Mouse (Mus musculus): Measurements from ENCODE around the gene Chrm3. TPM values are rescaled to one million over a fixed set of nuclear protein-coding genes. Genes with fewer than 3 reads are reported as not detected.

Chrm3 gene
- polyA plus RNA-seq, 1 experiment from 2014 or later, result 1.3 TPM

- no peak overlapping the region for H3K27ac ChIP-seq
- no peaks in the 10 kb centered on the region for H3K27me3 ChIP-seq
- H3K9me3 ChIP-seq (replicated peaks), result no peaks in the 10 kb centered on the region
- no peaks in the 10 kb centered on the region for H3K4me1 ChIP-seq
- H3K4me3 ChIP-seq, result no peak overlapping the region
- WGBS, result 85% methylated on average over 2 of the region's 2 CpGs
- H3K4me2 ChIP-seq (replicated peaks), result no peak overlapping the region
- no peak for ATAC-seq (ENCODE audit: low FRiP score)
- H3K36me3 ChIP-seq, result no peaks in the 10 kb centered on the region
- no peak overlapping the region for H3K9ac ChIP-seq
Observed at GRCm38 (mm10) chr13:10212112-10212511, 148.5 kb downstream of the Chrm3 start.

- ATAC-seq (ENCODE audit: low FRiP score), result no peak
- Histone ChIP-seq H3K9ac (no peak overlapping the region), H3K27ac (no peak overlapping the region), H3K9me3 (replicated peaks) (no peaks in the 10 kb centered on the region), H3K27me3 (no peaks in the 10 kb centered on the region), H3K4me2 (replicated peaks) (no peak overlapping the region), H3K4me3 (no peak overlapping the region), H3K4me1 (no peaks in the 10 kb centered on the region), H3K36me3 (no peaks in the 10 kb centered on the region)
- WGBS, result 60% methylated on average over 1 of the region's 1 CpGs
Observed at GRCm38 (mm10) chr13:10210522-10211244, 150.0 kb downstream of the Chrm3 start.

- Histone ChIP-seq H3K27ac (no peak overlapping the region), H3K4me2 (replicated peaks) (no peak overlapping the region), H3K27me3 (no peaks in the 10 kb centered on the region), H3K4me3 (no peak overlapping the region), H3K9me3 (replicated peaks) (no peaks in the 10 kb centered on the region), H3K4me1 (no peaks in the 10 kb centered on the region), H3K9ac (no peak overlapping the region), H3K36me3 (no peaks in the 10 kb centered on the region)
- no peak for ATAC-seq (ENCODE audit: low FRiP score)
- 90% methylated on average over 6 of the region's 6 CpGs for WGBS
Observed at GRCm38 (mm10) chr13:10199206-10199956, 161.3 kb downstream of the Chrm3 start.

- no peak for ATAC-seq (ENCODE audit: low FRiP score)
- H3K27me3 ChIP-seq, result no peaks in the 10 kb centered on the region
- H3K9ac ChIP-seq, result no peak overlapping the region
- H3K9me3 ChIP-seq (replicated peaks), result no peaks in the 10 kb centered on the region
- no peak overlapping the region for H3K4me2 ChIP-seq (replicated peaks)
- H3K36me3 ChIP-seq, result no peaks in the 10 kb centered on the region
- H3K4me3 ChIP-seq, result no peak overlapping the region
- H3K27ac ChIP-seq, result no peak overlapping the region
- WGBS, result 73% methylated on average over 2 of the region's 2 CpGs
- H3K4me1 ChIP-seq, result no peaks in the 10 kb centered on the region
Observed at GRCm38 (mm10) chr13:10189829-10190228, 170.8 kb downstream of the Chrm3 start.

- no peak overlapping the region for H3K9ac ChIP-seq
- no peak for ATAC-seq (ENCODE audit: low FRiP score)
- 90% methylated on average over 3 of the region's 3 CpGs for WGBS
Observed at GRCm38 (mm10) chr13:10187926-10188325, 172.7 kb downstream of the Chrm3 start.

GRCm38 (mm10) chr13:10183837-10184236 is 176.8 kb downstream of the Chrm3 start:
- no peak overlapping the region for H3K4me3 ChIP-seq
- no peaks in the 10 kb centered on the region for H3K4me1 ChIP-seq
- ATAC-seq (ENCODE audit: low FRiP score), result no peak
- no peak overlapping the region for H3K4me2 ChIP-seq (replicated peaks)
- no peaks in the 10 kb centered on the region for H3K9me3 ChIP-seq (replicated peaks)
- no peak overlapping the region for H3K9ac ChIP-seq
- H3K36me3 ChIP-seq, result no peaks in the 10 kb centered on the region
- no peaks in the 10 kb centered on the region for H3K27me3 ChIP-seq
- H3K27ac ChIP-seq, result no peak overlapping the region
- WGBS, result 83% methylated on average over 4 of the region's 4 CpGs

More at GRCm38 (mm10) chr13:10187926-10188325, 172.7 kb downstream of the Chrm3 start:
- Histone ChIP-seq H3K4me2 (replicated peaks) (no peak overlapping the region), H3K9me3 (replicated peaks) (no peaks in the 10 kb centered on the region), H3K27ac (no peak overlapping the region), H3K4me3 (no peak overlapping the region), H3K36me3 (no peaks in the 10 kb centered on the region), H3K4me1 (no peaks in the 10 kb centered on the region), H3K27me3 (no peaks in the 10 kb centered on the region)

- Histone ChIP-seq H3K9ac (no peak overlapping the region), H3K4me2 (replicated peaks) (no peak overlapping the region), H3K4me3 (no peak overlapping the region), H3K9me3 (replicated peaks) (no peaks in the 10 kb centered on the region), H3K27me3 (no peaks in the 10 kb centered on the region), H3K36me3 (no peaks in the 10 kb centered on the region), H3K27ac (no peak overlapping the region), H3K4me1 (no peaks in the 10 kb centered on the region)
- 78% methylated on average over 2 of the region's 2 CpGs for WGBS
- ATAC-seq (ENCODE audit: low FRiP score), result no peak
Observed at GRCm38 (mm10) chr13:10182756-10183155, 177.9 kb downstream of the Chrm3 start.

- Histone ChIP-seq H3K27ac (no peak overlapping the region), H3K9ac (no peak overlapping the region), H3K9me3 (replicated peaks) (no peaks in the 10 kb centered on the region), H3K36me3 (no peaks in the 10 kb centered on the region), H3K4me3 (no peak overlapping the region), H3K27me3 (no peaks in the 10 kb centered on the region), H3K4me2 (replicated peaks) (no peak overlapping the region), H3K4me1 (no peaks in the 10 kb centered on the region)
- WGBS, result 93% methylated on average over 2 of the region's 2 CpGs
- ATAC-seq (ENCODE audit: low FRiP score), result no peak
Observed at GRCm38 (mm10) chr13:10170529-10170928, 190.1 kb downstream of the Chrm3 start.

GRCm38 (mm10) chr13:10163354-10163753 is 197.3 kb downstream of the Chrm3 start:
- Histone ChIP-seq H3K27ac (no peak overlapping the region), H3K27me3 (no peaks in the 10 kb centered on the region), H3K4me3 (no peak overlapping the region), H3K9me3 (replicated peaks) (no peaks in the 10 kb centered on the region), H3K9ac (no peak overlapping the region), H3K4me2 (replicated peaks) (no peak overlapping the region), H3K36me3 (no peaks in the 10 kb centered on the region), H3K4me1 (no peaks in the 10 kb centered on the region)
- no peak for ATAC-seq (ENCODE audit: low FRiP score)

GRCm38 (mm10) chr13:10157496-10157895 is 203.2 kb downstream of the Chrm3 start:
- Histone ChIP-seq H3K27ac (no peak overlapping the region), H3K4me1 (no peaks in the 10 kb centered on the region), H3K4me2 (replicated peaks) (no peak overlapping the region), H3K4me3 (no peak overlapping the region), H3K36me3 (no peaks in the 10 kb centered on the region), H3K9me3 (replicated peaks) (no peaks in the 10 kb centered on the region), H3K27me3 (no peaks in the 10 kb centered on the region), H3K9ac (no peak overlapping the region)
- 86% methylated on average over 3 of the region's 3 CpGs for WGBS
- no peak for ATAC-seq (ENCODE audit: low FRiP score)

GRCm38 (mm10) chr13:10140573-10140972 is 220.1 kb downstream of the Chrm3 start:
- Histone ChIP-seq H3K9me3 (replicated peaks) (no peaks in the 10 kb centered on the region), H3K27me3 (no peaks in the 10 kb centered on the region), H3K27ac (no peak overlapping the region), H3K4me3 (no peak overlapping the region), H3K4me2 (replicated peaks) (no peak overlapping the region), H3K36me3 (no peaks in the 10 kb centered on the region), H3K9ac (no peak overlapping the region), H3K4me1 (no peaks in the 10 kb centered on the region)
- ATAC-seq (ENCODE audit: low FRiP score), result no peak
- 93% methylated on average over 4 of the region's 4 CpGs for WGBS

- 85% methylated on average over 4 of the region's 4 CpGs for WGBS
- H3K27me3 ChIP-seq, result no peaks in the 10 kb centered on the region
- H3K9me3 ChIP-seq (replicated peaks), result no peaks in the 10 kb centered on the region
- no peak for ATAC-seq (ENCODE audit: low FRiP score)
- no peak overlapping the region for H3K9ac ChIP-seq
- H3K4me1 ChIP-seq, result no peaks in the 10 kb centered on the region
- no peaks in the 10 kb centered on the region for H3K36me3 ChIP-seq
- no peak overlapping the region for H3K4me2 ChIP-seq (replicated peaks)
- no peak overlapping the region for H3K4me3 ChIP-seq
- no peak overlapping the region for H3K27ac ChIP-seq
Observed at GRCm38 (mm10) chr13:10138878-10139277, 221.8 kb downstream of the Chrm3 start.

GRCm38 (mm10) chr13:10131064-10131463 is 229.6 kb downstream of the Chrm3 start:
- no peak overlapping the region for H3K27ac ChIP-seq
- H3K4me1 ChIP-seq, result no peaks in the 10 kb centered on the region
- no peaks in the 10 kb centered on the region for H3K27me3 ChIP-seq
- no peak for ATAC-seq (ENCODE audit: low FRiP score)
- no peak overlapping the region for H3K4me3 ChIP-seq
- WGBS, result 52% methylated on average over 2 of the region's 2 CpGs
- H3K4me2 ChIP-seq (replicated peaks), result no peak overlapping the region
- H3K9ac ChIP-seq, result no peak overlapping the region
- H3K36me3 ChIP-seq, result no peaks in the 10 kb centered on the region
- H3K9me3 ChIP-seq (replicated peaks), result no peaks in the 10 kb centered on the region

All from hindbrain, embryonic 12.5 days (tissue).